Mouse (Mus musculus) cerebellum, adult 18-20 months (tissue): ENCODE measurements around the gene Tbxas1.

Experiments used
- DNase-seq, 2 experiments: peaks; one replicate each; pipeline ENCODE4 v3.0.0; 2021

The Tbxas1 gene

GRCm38 (mm10) chr6:38860301-38860700 is 14.9 kb upstream of the Tbxas1 start:
- no peak for DNase-seq

- no peak for DNase-seq
Observed at GRCm38 (mm10) chr6:38863595-38863994, 11.6 kb upstream of the Tbxas1 start.

- no peak for DNase-seq
Observed at GRCm38 (mm10) chr6:38865805-38866204, 9.4 kb upstream of the Tbxas1 start.

GRCm38 (mm10) chr6:38866357-38866756 is 8.8 kb upstream of the Tbxas1 start:
- DNase-seq: no peak

GRCm38 (mm10) chr6:38866761-38867160 is 8.4 kb upstream of the Tbxas1 start:
- DNase-seq: no peak

- no peak for DNase-seq
Observed at GRCm38 (mm10) chr6:38867291-38867690, 7.9 kb upstream of the Tbxas1 start.

- DNase-seq: no peak
Observed at GRCm38 (mm10) chr6:38868974-38869373, 6.2 kb upstream of the Tbxas1 start.

GRCm38 (mm10) chr6:38870070-38870469 is 5.1 kb upstream of the Tbxas1 start:
- no peak for DNase-seq

GRCm38 (mm10) chr6:38871051-38871450 is 4.2 kb upstream of the Tbxas1 start:
- DNase-seq: no peak

- DNase-seq: no peak
Observed at GRCm38 (mm10) chr6:38873316-38873715, 1.9 kb upstream of the Tbxas1 start.

- peak; percentile 68 to 70 for DNase-seq
Observed at GRCm38 (mm10) chr6:38874035-38874434, 1.2 kb upstream of the Tbxas1 start.

- peak in 1 of 2 experiments; percentile 16 for DNase-seq
Observed at GRCm38 (mm10) chr6:38874565-38875257, 493 bp upstream of the Tbxas1 start.

- DNase-seq: peak; percentile 64 to 83
Observed at GRCm38 (mm10) chr6:38876071-38876911, 1.1 kb downstream of the Tbxas1 start, which contains the start of gene Hipk2. Hipk2 (minus strand) TSS chr6:38876165.

GRCm38 (mm10) chr6:38877674-38878073 is 2.5 kb downstream of the Tbxas1 start:
- no peak for DNase-seq

GRCm38 (mm10) chr6:38881468-38881867 is 6.3 kb downstream of the Tbxas1 start:
- DNase-seq: no peak

GRCm38 (mm10) chr6:38881975-38882374 is 6.8 kb downstream of the Tbxas1 start:
- DNase-seq: no peak

GRCm38 (mm10) chr6:38882728-38883171 is 7.5 kb downstream of the Tbxas1 start:
- DNase-seq: peak; percentile 52 to 65

- DNase-seq: no peak
Observed at GRCm38 (mm10) chr6:38884482-38884881, 9.3 kb downstream of the Tbxas1 start.

- DNase-seq: no peak
Observed at GRCm38 (mm10) chr6:38885132-38885531, 9.9 kb downstream of the Tbxas1 start.

GRCm38 (mm10) chr6:38887436-38887835 is 12.2 kb downstream of the Tbxas1 start:
- DNase-seq: no peak

GRCm38 (mm10) chr6:38889156-38889555 is 14.0 kb downstream of the Tbxas1 start:
- no peak for DNase-seq

GRCm38 (mm10) chr6:38892017-38892416 is 16.8 kb downstream of the Tbxas1 start:
- no peak for DNase-seq

- DNase-seq: no peak
Observed at GRCm38 (mm10) chr6:38893615-38894014, 18.4 kb downstream of the Tbxas1 start.

GRCm38 (mm10) chr6:38900073-38900472 is 24.9 kb downstream of the Tbxas1 start:
- no peak for DNase-seq
